In genomic region chr2:164864593-164864992, GRCm38 (mm10) we compare ENCODE assay signal across 26 mouse cellular contexts. TPM values are rescaled to one million over a fixed set of nuclear protein-coding genes. Genes with fewer than 3 reads are reported as not detected.
A peak's percentile ranks its signal among the peaks of the same experiment; 100 is the strongest.
DNase-seq lines count a peak whose midpoint lies in the region; ATAC-seq and TF ChIP-seq lines count a peak whose summit lies in the region.
"Had no signal": no experiment of that assay in that cellular context is flagged by ENCODE, and none has a peak within 500 bp of the region (broad histone marks: within the 10 kb centered on the region; RNA-seq: fewer than 3 reads in every experiment).

No protein-coding gene starts in this region.

- 82% methylated on average over 4 of the region's 4 CpGs for WGBS in forebrain, embryonic 11.5 days

- no peak overlapping the region for H3ac ChIP-seq in myocyte (ENCODE audit: control insufficient read depth, insufficient read length)

- H3K4me3 ChIP-seq in ES-Bruce4 (ENCODE audit: low read depth, low read length) (no peak overlapping the region), myocyte (no peak overlapping the region)
- no peak overlapping the region for H3K4me3 ChIP-seq in brown adipose tissue, adult 24 weeks (ENCODE audit: insufficient read depth, low read depth, low read length)
- H3K4me3 ChIP-seq in forebrain, embryonic 11.5 days (ENCODE audit: low read depth, low read length) = no peak overlapping the region
- H3K4me3 ChIP-seq: embryonic facial prominence, embryonic 15.5 days; erythroblast, embryonic 14.5 days; forebrain, embryonic 13.5 days; heart, embryonic 10.5 days; hindbrain, embryonic 15.5 days had no signal

- no peak for TF ChIP-seq CTCF in ES-Bruce4 (IDR thresholded peaks at IDR 0.05; ENCODE audit: low read depth, low read length)

- H3K4me2 ChIP-seq in myocyte (ENCODE audit: low read depth) = peak overlapping the region; percentile 27
- H3K4me2 ChIP-seq in forebrain, embryonic 11.5 days (ENCODE audit: low read depth, low read length, severe bottlenecking) = no peak overlapping the region
- H3K4me2 ChIP-seq: embryonic facial prominence, embryonic 15.5 days; forebrain, embryonic 13.5 days; hindbrain, embryonic 15.5 days had no signal

- TF ChIP-seq EP300 in ES-Bruce4 (IDR thresholded peaks at IDR 0.05; ENCODE audit: insufficient read depth, low read depth, low read length) = no peak

- no peak for ATAC-seq in forebrain, embryonic 11.5 days (replicated peaks; ENCODE audit: low FRiP score)
- ATAC-seq: forebrain, embryonic 13.5 days; forebrain, postnatal 0 days; intestine, embryonic 16.5 days had no signal

- H3K9me3 ChIP-seq in ES-Bruce4 (replicated peaks; ENCODE audit: control insufficient read depth, insufficient read depth, low read length, poor library complexity, severe bottlenecking) = no peaks in the 10 kb centered on the region
- H3K9me3 ChIP-seq in forebrain, embryonic 11.5 days (ENCODE audit: control insufficient read depth, low read length) = no peaks in the 10 kb centered on the region; the same call in 1 of the 2 replicates
- H3K9me3 ChIP-seq: embryonic facial prominence, embryonic 15.5 days; forebrain, embryonic 13.5 days; hindbrain, embryonic 15.5 days had no signal

- DNase-seq in heart, adult 11 months = peak; percentile 84
- no peak for DNase-seq in heart, postnatal 4 days
- DNase-seq in forebrain, embryonic 11.5 days (ENCODE audit: low spot score) = no peak
- no peak for DNase-seq in lung, postnatal 25 days (ENCODE audit: low spot score)
- DNase-seq: adrenal gland, postnatal 10 days; cerebellum, adult 2 months; cerebellum, postnatal 10 days; forebrain, postnatal 0 days; gastrocnemius, postnatal 36 days; heart, adult 18-20 months; heart, postnatal 10 days had no signal

- no peaks in the 10 kb centered on the region for H3K27me3 ChIP-seq in ES-Bruce4 (ENCODE audit: control insufficient read depth, insufficient read depth, low read length, poor library complexity, severe bottlenecking)
- no peaks in the 10 kb centered on the region for H3K27me3 ChIP-seq in myocyte (ENCODE audit: control insufficient read depth, insufficient read depth, insufficient read length)
- no peaks in the 10 kb centered on the region for H3K27me3 ChIP-seq in forebrain, embryonic 11.5 days (ENCODE audit: control insufficient read depth, insufficient read depth, low read length)
- H3K27me3 ChIP-seq: CH12.LX; embryonic facial prominence, embryonic 15.5 days; hindbrain, embryonic 15.5 days had no signal

- no peaks in the 10 kb centered on the region for H3K79me2 ChIP-seq in myocyte (ENCODE audit: control insufficient read depth, insufficient read depth)

- no peak overlapping the region for H3K9ac ChIP-seq in ES-Bruce4 (ENCODE audit: low read depth, poor library complexity, severe bottlenecking)
- no peak overlapping the region for H3K9ac ChIP-seq in forebrain, embryonic 11.5 days (ENCODE audit: low read length)
- H3K9ac ChIP-seq: embryonic facial prominence, embryonic 15.5 days; forebrain, embryonic 13.5 days; forebrain, postnatal 0 days; hindbrain, embryonic 15.5 days had no signal

- peak overlapping the region; percentile 57; the same call in 1 of the 2 replicates for H3K27ac ChIP-seq in ES-Bruce4 (ENCODE audit: insufficient read depth, low read length)
- H3K27ac ChIP-seq in brown adipose tissue, adult 24 weeks (replicated peaks; ENCODE audit: low read depth, low read length) = 0 out of 2 replicates have a peak overlapping the region, but pooled peaks have one; percentile 2
- no peak overlapping the region for H3K27ac ChIP-seq in forebrain, embryonic 11.5 days (ENCODE audit: low read depth, low read length)
- H3K27ac ChIP-seq: embryonic facial prominence, embryonic 15.5 days; forebrain, embryonic 13.5 days; heart, embryonic 10.5 days; hindbrain, embryonic 15.5 days had no signal

- H3K4me1 ChIP-seq in ES-Bruce4 (ENCODE audit: control insufficient read depth, insufficient read depth, low read length) = no peaks in the 10 kb centered on the region
- peaks cover 20% of the 10 kb centered on the region for H3K4me1 ChIP-seq in brown adipose tissue, adult 24 weeks (ENCODE audit: control insufficient read depth, insufficient read depth, insufficient read length, low read length)
- no peaks in the 10 kb centered on the region for H3K4me1 ChIP-seq in forebrain, embryonic 11.5 days (replicated peaks; ENCODE audit: control insufficient read depth, insufficient read depth, low read length)

- TF ChIP-seq POLR2A in ES-Bruce4 (IDR thresholded peaks at IDR 0.05; ENCODE audit: insufficient read depth, low read length) (no peak), myocyte (IDR thresholded peaks at IDR 0.05; ENCODE audit: insufficient read length, low read depth) (no peak)

- H3K36me3 ChIP-seq in ES-Bruce4 (ENCODE audit: control insufficient read depth, insufficient read depth, low read length, poor library complexity, severe bottlenecking) (no peaks in the 10 kb centered on the region), myocyte (ENCODE audit: control insufficient read depth, insufficient read depth) (no peaks in the 10 kb centered on the region)
- H3K36me3 ChIP-seq in forebrain, embryonic 11.5 days (ENCODE audit: control insufficient read depth, insufficient read depth, low read length) = no peaks in the 10 kb centered on the region
- H3K36me3 ChIP-seq: embryonic facial prominence, embryonic 15.5 days; G1E; heart, embryonic 10.5 days; hindbrain, embryonic 15.5 days had no signal

TF ChIP-seq in myocyte, 11 proteins besides CTCF, POLR2A, EP300 and RAD21:
- no peak for TF ChIP-seq MYOD1 (IDR thresholded peaks at IDR 0.05; ENCODE audit: control insufficient read depth in 1 of 3, insufficient read length in 2 of 3, low read depth in 2 of 3)
- TF ChIP-seq MAX (IDR thresholded peaks at IDR 0.05; ENCODE audit: low read depth) = no peak
- no peak for TF ChIP-seq REST (IDR thresholded peaks at IDR 0.05; ENCODE audit: insufficient read depth, insufficient read length)
- no peak for TF ChIP-seq CEBPB (IDR thresholded peaks at IDR 0.05; ENCODE audit: insufficient read depth, poor library complexity, severe bottlenecking)
- no peak for TF ChIP-seq E2F4 (IDR thresholded peaks at IDR 0.05; ENCODE audit: insufficient read depth)
- TF ChIP-seq MYOG (IDR thresholded peaks at IDR 0.05; ENCODE audit: control insufficient read depth in 1 of 3, insufficient read depth in 1 of 3, insufficient read length in 2 of 3, low read depth in 2 of 3) = no peak
- TF ChIP-seq USF1 (IDR thresholded peaks at IDR 0.05; ENCODE audit: low read depth) = no peak
- no peak for TF ChIP-seq POLR2AphosphoS2 (IDR thresholded peaks at IDR 0.05; ENCODE audit: insufficient read length, low read depth)
- no peak for TF ChIP-seq TCF12 (IDR thresholded peaks at IDR 0.05; ENCODE audit: insufficient read depth, poor library complexity, severe bottlenecking)
- TF ChIP-seq SRF (IDR thresholded peaks at IDR 0.05; ENCODE audit: control insufficient read depth, insufficient read length, low read depth) = no peak
- no peak for TF ChIP-seq TCF3 (IDR thresholded peaks at IDR 0.05; ENCODE audit: insufficient read length, low read depth)
TF ChIP-seq in myocyte: peak in this region for 0.

RNA-seq across cellular contexts. Expression of gene Pltp, which starts 7.1 kb away (rescaled TPM):
- 10 to 100 TPM; 13.2 to 20.5 TPM for total RNA-seq in heart, postnatal 4 days (2021)
- polyA plus RNA-seq in ES-Bruce4 (2011; ENCODE audit: insufficient read depth, insufficient read length, low read depth, missing spikeins) (52.4 and 55.9 TPM in 2 replicates), myocyte (2012; fragmentation: generic; extraction: Trizol) (117 TPM)
- 59.0 and 82.5 TPM in 2 replicates for polyA plus RNA-seq in brown adipose tissue, adult 24 weeks (2012; ENCODE audit: insufficient read depth, insufficient read length, missing spikeins)
- 43.2 and 50.1 TPM in 2 replicates for polyA plus RNA-seq in forebrain, embryonic 11.5 days (2014; fragmentation: Nextera tagmentation; extraction: Ambion mirVana)
- total RNA-seq: G1E had no signal
- polyA plus RNA-seq: G1E had no signal

RNA-seq across cellular contexts. Expression of gene Pcif1, which starts 14.5 kb away (rescaled TPM):
- total RNA-seq in heart, postnatal 4 days (2021) = 10 to 100 TPM; 47.0 to 48.2 TPM
- polyA plus RNA-seq in ES-Bruce4 (2011; ENCODE audit: insufficient read depth, insufficient read length, low read depth, missing spikeins) = 30.2 and 30.9 TPM in 2 replicates
- polyA plus RNA-seq in brown adipose tissue, adult 24 weeks (2012; ENCODE audit: insufficient read depth, insufficient read length, missing spikeins) = 21.6 and 25.6 TPM in 2 replicates
- polyA plus RNA-seq in myocyte (2012; fragmentation: generic; extraction: Trizol) = 43.2 TPM
- 81.9 and 84.5 TPM in 2 replicates for polyA plus RNA-seq in forebrain, embryonic 11.5 days (2014; fragmentation: Nextera tagmentation; extraction: Ambion mirVana)

RNA-seq across cellular contexts. Expression of gene Neurl2, which starts 31.3 kb away (rescaled TPM):
- total RNA-seq in heart, postnatal 4 days (2021) = 10 to 100 TPM; 33.3 to 34.0 TPM
- polyA plus RNA-seq in ES-Bruce4 (2011; ENCODE audit: insufficient read depth, insufficient read length, low read depth, missing spikeins) (2.2 and 2.8 TPM in 2 replicates), myocyte (2012; fragmentation: generic; extraction: Trizol) (23.5 TPM)
- polyA plus RNA-seq in brown adipose tissue, adult 24 weeks (2012; ENCODE audit: insufficient read depth, insufficient read length, missing spikeins) = 1.1 and 4.1 TPM in 2 replicates
- polyA plus RNA-seq in forebrain, embryonic 11.5 days (2014; fragmentation: Nextera tagmentation; extraction: Ambion mirVana) = 3.2 and 4.5 TPM in 2 replicates
- total RNA-seq: hematopoietic stem cell, adult 5-6 weeks had no signal

RNA-seq across cellular contexts. Expression of gene Ctsa, which starts 31.9 kb away (rescaled TPM):
- total RNA-seq in heart, postnatal 4 days (2021) = 100 to 1,000 TPM; 101 to 104 TPM
- polyA plus RNA-seq in ES-Bruce4 (2011; ENCODE audit: insufficient read depth, insufficient read length, low read depth, missing spikeins) = 75.3 and 83.4 TPM in 2 replicates
- 44.9 and 55.0 TPM in 2 replicates for polyA plus RNA-seq in brown adipose tissue, adult 24 weeks (2012; ENCODE audit: insufficient read depth, insufficient read length, missing spikeins)
- 202 TPM for polyA plus RNA-seq in myocyte (2012; fragmentation: generic; extraction: Trizol)
- polyA plus RNA-seq in forebrain, embryonic 11.5 days (2014; fragmentation: Nextera tagmentation; extraction: Ambion mirVana) = 82.4 and 83.3 TPM in 2 replicates

RNA-seq across cellular contexts. Expression of gene Spata25, which starts 36.3 kb away (rescaled TPM):
- 1 to 10 TPM in 1 of 2 experiments, under 1 TPM in 1; 0.92 to 1.9 TPM for total RNA-seq in heart, postnatal 4 days (2021)
- polyA plus RNA-seq in ES-Bruce4 (2011; ENCODE audit: insufficient read depth, insufficient read length, low read depth, missing spikeins) (not detected in 2 replicates), myocyte (2012; fragmentation: generic; extraction: Trizol) (0.40 TPM)
- not detected in 2 replicates for polyA plus RNA-seq in brown adipose tissue, adult 24 weeks (2012; ENCODE audit: insufficient read depth, insufficient read length, missing spikeins)
- polyA plus RNA-seq in forebrain, embryonic 11.5 days (2014; fragmentation: Nextera tagmentation; extraction: Ambion mirVana) = not detected in 2 replicates
- total RNA-seq: adrenal gland, postnatal 10 days; CH12.LX; G1E; gastrocnemius, adult 18-20 months; hematopoietic stem cell, adult 5-6 weeks had no signal
- polyA plus RNA-seq: C2C12; embryonic facial prominence, embryonic 15.5 days; erythroblast, embryonic 14.5 days; forebrain, embryonic 13.5 days; forebrain, postnatal 0 days; G1E; heart, embryonic 10.5 days; heart, embryonic 14.5 days; intestine, embryonic 16.5 days had no signal
